Mouse (Mus musculus) cortical plate, adult 2 months (tissue): ENCODE measurements at regions not wholly inside any gene's neighbourhood (a gene's known extent, or its start where the extent isn't known, plus 50 kb on each side); places are given as distances from the start of the nearest gene placed in this dataset.
A peak's percentile ranks its signal among the peaks of the same experiment; 100 is the strongest.

Experiments
- H3K27ac ChIP-seq: fragments of 200-500 bp; 2 replicates; pipeline ENCODE4 v1.5.1; 2012; ENCODE audit warnings: low read length, control low read depth, inconsistent platforms; ENCODE audit not compliant: insufficient read depth
- H3K4me1 ChIP-seq: fragments of 200-500 bp; 2 replicates; pipeline ENCODE4 v1.6.1; 2011; ENCODE audit warnings: low read length; ENCODE audit not compliant: control insufficient read depth, insufficient read depth
- H3K4me3 ChIP-seq: fragments of 200-500 bp; 2 replicates; pipeline ENCODE4 v1.5.1; 2011; ENCODE audit warnings: mild to moderate bottlenecking, low read length, control low read depth; ENCODE audit not compliant: insufficient read depth
- CTCF ChIP-seq: fragments of 200-500 bp; IDR thresholded peaks from 2 replicates; pipeline ENCODE4 v1.5.1; 2011; ENCODE audit warnings: mild to moderate bottlenecking, control low read depth, low read length; ENCODE audit not compliant: insufficient read depth; ENCODE audit errors: extremely low read depth
- POLR2A ChIP-seq: fragments of 200-500 bp; IDR thresholded peaks from 2 replicates; pipeline ENCODE4 v1.6.1; 2011; ENCODE audit warnings: mild to moderate bottlenecking, low read length, control low read depth; ENCODE audit not compliant: insufficient read depth; ENCODE audit errors: extremely low read depth

DNA sequence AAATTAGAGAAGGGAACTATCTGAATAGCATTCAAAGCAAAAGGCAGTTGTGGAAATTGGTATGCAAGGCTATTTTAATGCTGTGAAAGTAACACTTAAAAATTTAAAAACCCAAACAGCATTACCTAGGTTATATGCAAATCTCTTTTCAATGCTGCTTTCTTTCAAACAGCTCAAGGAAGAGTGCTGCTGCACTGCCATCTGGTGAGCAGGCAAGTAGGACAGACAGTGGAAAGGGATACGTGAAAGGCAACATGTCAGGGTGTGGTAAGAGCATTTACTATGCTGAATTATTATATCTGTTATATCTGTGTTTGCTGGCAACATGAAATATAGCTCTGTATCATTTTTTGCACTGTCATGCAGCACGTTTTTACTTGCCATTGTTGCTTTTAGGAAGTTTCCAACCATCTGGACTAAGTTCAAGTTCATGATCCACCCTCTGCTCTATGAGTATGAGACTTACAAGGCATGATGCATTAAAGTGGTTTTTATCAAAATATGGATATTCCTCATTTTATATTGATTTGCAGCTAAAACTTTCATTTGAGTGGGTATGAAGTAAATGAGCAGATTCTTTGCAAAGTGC lies 1223.0 kb downstream of the Dnajb9 start:
- TF ChIP-seq POLR2A, result no peak
- TF ChIP-seq CTCF, result peak; percentile 71
- no peak overlapping the region for H3K4me3 ChIP-seq
- H3K27ac ChIP-seq, result no peak overlapping the region
- no peaks in the 10 kb centered on the region for H3K4me1 ChIP-seq

DNA sequence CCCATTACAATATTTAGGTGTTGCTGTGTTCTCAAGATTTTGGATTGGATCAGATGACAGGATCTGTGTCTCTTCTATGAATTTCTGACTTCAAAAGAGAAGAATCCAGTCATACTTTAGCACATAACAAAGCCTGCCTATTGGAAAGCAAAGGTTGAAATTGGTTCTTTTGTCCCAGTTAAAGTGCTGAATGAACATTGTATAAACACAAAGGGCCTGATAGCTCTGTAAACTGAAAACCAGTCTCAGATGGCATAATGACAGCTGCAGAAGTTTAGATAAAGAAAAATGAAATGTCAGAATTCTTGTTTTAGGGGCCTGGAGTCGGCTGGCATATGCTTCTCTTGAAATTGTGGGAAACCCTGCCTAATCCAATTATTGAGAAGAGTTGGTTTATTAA lies 1223.6 kb downstream of the Dnajb9 start:
- no peak for TF ChIP-seq CTCF
- no peak for TF ChIP-seq POLR2A
- Histone ChIP-seq H3K4me3 (no peak overlapping the region), H3K27ac (no peak overlapping the region), H3K4me1 (no peaks in the 10 kb centered on the region)

DNA sequence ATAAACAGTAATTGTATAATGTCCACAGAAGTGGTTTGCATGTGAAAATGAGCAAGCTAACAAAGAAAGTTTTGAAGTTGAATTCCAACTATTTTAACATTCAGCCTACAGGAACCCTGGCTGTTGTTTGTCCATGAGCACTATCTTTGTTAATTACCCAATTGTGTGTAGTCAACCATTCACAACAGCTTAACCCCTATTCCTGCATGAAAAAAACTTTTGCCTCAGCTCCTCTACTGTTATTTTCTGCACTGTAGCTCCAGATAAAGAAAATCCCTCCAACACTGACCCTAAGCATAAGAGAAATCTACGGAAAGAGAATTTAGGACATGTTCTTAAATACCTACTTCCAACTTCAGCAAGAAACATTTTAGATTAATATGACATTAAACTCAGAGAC lies 1224.0 kb downstream of the Dnajb9 start:
- H3K4me1 ChIP-seq, result no peaks in the 10 kb centered on the region
- no peak overlapping the region for H3K4me3 ChIP-seq
- TF ChIP-seq CTCF, result no peak
- TF ChIP-seq POLR2A, result no peak
- no peak overlapping the region for H3K27ac ChIP-seq

DNA sequence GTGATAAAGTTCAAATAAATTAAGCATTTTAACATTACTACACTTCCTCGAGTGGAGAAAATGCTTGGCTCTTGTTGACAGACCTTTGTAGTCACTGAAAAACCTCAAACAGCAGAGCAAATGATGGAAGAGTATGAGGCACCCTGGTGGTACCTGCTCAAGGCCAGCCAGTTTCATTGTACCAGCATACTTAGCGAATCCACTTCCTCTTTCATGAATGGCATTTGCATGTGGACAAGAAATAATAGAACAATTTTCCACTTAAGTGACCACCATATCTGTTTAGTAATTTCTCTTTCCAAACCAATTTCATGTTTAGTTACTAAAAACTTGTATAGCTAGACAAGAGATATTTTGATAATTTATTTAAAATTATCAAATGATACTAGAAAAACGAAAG lies 1231.3 kb downstream of the Dnajb9 start:
- TF ChIP-seq POLR2A (no peak), CTCF (no peak)
- H3K4me1 ChIP-seq, result no peaks in the 10 kb centered on the region
- no peak overlapping the region for H3K27ac ChIP-seq
- H3K4me3 ChIP-seq, result no peak overlapping the region

DNA sequence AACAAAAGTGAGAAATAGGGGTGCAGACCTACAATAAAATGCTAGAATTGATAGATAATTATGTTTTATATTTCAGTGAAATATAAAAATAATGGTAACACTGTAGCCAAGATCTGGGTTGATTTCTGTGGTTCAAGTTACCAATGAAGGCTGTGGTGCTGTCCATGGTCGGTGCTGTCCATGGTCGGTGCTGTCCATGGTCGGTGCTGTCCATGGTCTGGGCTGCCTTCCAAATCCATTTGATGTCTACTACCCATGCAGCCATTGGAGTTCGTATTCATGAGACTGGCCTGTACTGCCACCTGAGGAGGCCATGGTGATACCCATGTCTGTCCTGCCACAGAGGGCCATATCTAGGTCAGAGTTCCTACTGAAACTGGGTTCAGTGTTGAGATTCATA lies 1237.4 kb downstream of the Dnajb9 start:
- H3K27ac ChIP-seq, result no peak overlapping the region
- H3K4me3 ChIP-seq, result no peak overlapping the region
- H3K4me1 ChIP-seq, result no peaks in the 10 kb centered on the region
- TF ChIP-seq CTCF (no peak), POLR2A (no peak)

DNA sequence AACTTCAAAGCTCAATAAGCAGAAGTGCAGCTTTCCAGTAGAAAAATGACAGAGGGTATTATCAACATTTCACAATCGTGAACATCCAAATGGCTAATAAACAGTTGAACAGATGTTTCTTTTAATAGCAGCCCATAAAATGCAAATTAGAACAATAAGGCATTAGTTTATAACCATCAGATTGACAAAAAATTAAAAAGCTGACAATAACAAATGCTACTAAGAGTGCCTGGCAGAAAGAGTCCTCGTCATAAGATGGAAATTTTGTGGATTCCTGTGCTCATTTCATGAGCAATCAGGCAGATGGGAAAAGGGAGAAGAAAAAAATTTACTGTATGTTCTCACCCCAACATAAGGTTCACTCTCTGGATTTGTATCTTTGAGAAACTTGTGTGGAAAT lies 1248.6 kb downstream of the Dnajb9 start:
- H3K4me3 ChIP-seq, result no peak overlapping the region

DNA sequence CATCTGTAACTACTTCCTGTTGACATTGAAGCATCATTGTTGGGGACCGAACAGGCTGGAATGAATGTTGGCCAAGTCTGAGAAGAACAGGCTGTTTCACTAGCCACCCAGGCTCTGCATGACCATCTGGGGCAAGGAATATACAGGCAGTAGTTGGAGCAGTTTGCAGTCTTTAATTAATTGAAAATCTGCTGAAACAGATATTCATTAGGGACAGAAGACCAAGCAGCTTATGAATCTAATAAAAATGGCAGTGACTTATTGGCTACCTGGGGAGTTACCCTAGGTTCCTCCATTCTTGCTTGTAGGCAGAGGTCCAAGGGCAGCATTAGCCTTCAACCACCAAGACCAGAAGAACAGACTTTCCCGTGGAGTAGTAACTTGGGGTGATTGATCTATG lies 1262.2 kb downstream of the Dnajb9 start:
- Histone ChIP-seq H3K4me1 (no peaks in the 10 kb centered on the region), H3K4me3 (no peak overlapping the region), H3K27ac (no peak overlapping the region)
- no peak for TF ChIP-seq POLR2A
- no peak for TF ChIP-seq CTCF

More for the DNA sequence above, 1248.6 kb downstream of the Dnajb9 start:
- Histone ChIP-seq H3K4me1 (no peaks in the 10 kb centered on the region), H3K27ac (no peak overlapping the region)
- TF ChIP-seq CTCF (no peak), POLR2A (no peak)

DNA sequence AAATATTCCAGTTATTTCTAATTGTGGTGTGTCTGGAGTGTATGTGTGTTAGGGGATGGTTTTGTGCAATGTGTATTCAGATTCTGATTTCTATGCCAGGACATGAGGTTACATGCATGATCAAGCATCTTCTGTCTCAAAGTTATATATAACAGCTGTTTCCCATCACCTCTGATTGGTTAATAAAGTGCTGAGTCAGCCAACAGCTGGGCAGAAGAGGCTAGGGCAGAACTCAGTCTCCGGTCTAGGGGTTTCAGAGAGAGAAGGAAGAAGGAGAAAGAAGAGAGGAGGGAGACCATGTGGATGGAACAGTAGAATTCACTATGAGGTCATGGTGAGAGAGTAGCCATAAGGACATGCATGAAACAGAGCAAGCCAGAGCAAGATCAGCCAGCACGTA lies 1295.8 kb downstream of the Dnajb9 start:
- no peaks in the 10 kb centered on the region for H3K4me1 ChIP-seq
- no peak overlapping the region for H3K27ac ChIP-seq
- TF ChIP-seq CTCF (no peak), POLR2A (no peak)
- no peak overlapping the region for H3K4me3 ChIP-seq
